In the genomic region with DNA sequence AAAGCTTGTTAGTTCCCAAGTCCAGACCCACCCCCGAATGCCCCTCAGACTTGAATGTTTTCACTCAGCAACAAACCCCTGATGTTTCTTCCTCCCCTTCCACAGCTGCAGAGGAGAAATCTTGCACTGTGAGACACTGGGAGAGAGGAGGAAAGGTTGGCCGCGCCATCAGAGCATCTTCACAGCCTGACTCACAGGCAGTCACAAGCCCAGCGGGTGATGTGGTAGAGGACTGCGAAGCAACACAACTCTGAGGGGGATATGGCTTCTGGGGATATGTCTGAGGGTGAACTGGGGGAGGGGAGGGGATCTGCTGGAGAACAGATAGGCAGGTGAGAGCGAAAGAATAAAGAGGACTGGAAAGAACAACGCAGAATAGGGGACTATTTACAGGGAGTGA, we compare ENCODE assay signal across 12 mouse cellular contexts. TPM values are rescaled to one million over a fixed set of nuclear protein-coding genes. Genes with fewer than 3 reads are reported as not detected.
A peak's percentile ranks its signal among the peaks of the same experiment; 100 is the strongest.
DNase-seq lines count a peak whose midpoint lies in the region; ATAC-seq and TF ChIP-seq lines count a peak whose summit lies in the region.
"Had no signal": no experiment of that assay in that cellular context is flagged by ENCODE, and none has a peak within 500 bp of the region (broad histone marks: within the 10 kb centered on the region; RNA-seq: fewer than 3 reads in every experiment).

No protein-coding gene starts in this region.

- TF ChIP-seq CTCF in cortical plate, adult 2 months (IDR thresholded peaks at IDR 0.05; ENCODE audit: extremely low read depth, insufficient read depth, low read length) = no peak

- H3K36me3 ChIP-seq in heart, embryonic 13.5 days = no peaks in the 10 kb centered on the region
- no peaks in the 10 kb centered on the region for H3K36me3 ChIP-seq in hindbrain, embryonic 11.5 days (ENCODE audit: control insufficient read depth, insufficient read depth, low read length)
- H3K36me3 ChIP-seq in midbrain, embryonic 11.5 days (ENCODE audit: control insufficient read depth, insufficient read depth, low read length) = no peaks in the 10 kb centered on the region
- H3K36me3 ChIP-seq: limb, embryonic 15.5 days had no signal

- peaks cover 18% of the 10 kb centered on the region for H3K4me1 ChIP-seq in heart, embryonic 13.5 days
- peaks cover 3% of the 10 kb centered on the region for H3K4me1 ChIP-seq in cortical plate, adult 2 months (ENCODE audit: control insufficient read depth, insufficient read depth, low read length)
- 0 out of 2 replicates have a peak, but pooled peaks cover 2% of the 10 kb centered on the region for H3K4me1 ChIP-seq in hindbrain, embryonic 11.5 days (replicated peaks; ENCODE audit: control insufficient read depth, insufficient read depth, low read length)
- H3K4me1 ChIP-seq in midbrain, embryonic 11.5 days (ENCODE audit: control insufficient read depth, insufficient read depth, low read length) = peaks cover 4% of the 10 kb centered on the region; the same call in 1 of the 2 replicates

- 22% methylated on average over 7 of the region's 7 CpGs for WGBS in heart, embryonic 13.5 days
- 24% methylated on average over 7 of the region's 7 CpGs for WGBS in hindbrain, embryonic 11.5 days
- 22% methylated on average over 7 of the region's 7 CpGs for WGBS in midbrain, embryonic 11.5 days

- no peak for DNase-seq in heart, postnatal 10 days
- DNase-seq in hindbrain, embryonic 11.5 days (ENCODE audit: low spot score) = no peak
- DNase-seq in midbrain, embryonic 11.5 days (ENCODE audit: low spot score, missing footprints) = no peak
- no peak for DNase-seq in adrenal gland, adult 8-10 months
- DNase-seq in Muller cell, postnatal 12 days (ENCODE audit: inconsistent ontology term) = no peak
- DNase-seq in testis, postnatal 14 days (ENCODE audit: low spot score) = no peak

- peak overlapping the region; percentile 61; the same call in 1 of the 2 replicates for H3K4me3 ChIP-seq in heart, embryonic 13.5 days
- peak overlapping the region; percentile 41 for H3K4me3 ChIP-seq in cortical plate, adult 2 months (ENCODE audit: insufficient read depth, low read length)
- H3K4me3 ChIP-seq in hindbrain, embryonic 11.5 days (ENCODE audit: low read depth, low read length) = peak overlapping the region; percentile 70
- peak overlapping the region; percentile 72 for H3K4me3 ChIP-seq in midbrain, embryonic 11.5 days (ENCODE audit: low read depth, low read length)

- no peaks in the 10 kb centered on the region for H3K9me3 ChIP-seq in heart, embryonic 13.5 days
- no peaks in the 10 kb centered on the region for H3K9me3 ChIP-seq in hindbrain, embryonic 11.5 days (ENCODE audit: control insufficient read depth, low read length)
- no peaks in the 10 kb centered on the region for H3K9me3 ChIP-seq in midbrain, embryonic 11.5 days (ENCODE audit: control insufficient read depth, low read length)
- H3K9me3 ChIP-seq: limb, embryonic 15.5 days had no signal

- H3K4me2 ChIP-seq in heart, embryonic 13.5 days = 0 out of 2 replicates have a peak overlapping the region, but pooled peaks have one; percentile 99
- H3K4me2 ChIP-seq in hindbrain, embryonic 11.5 days (replicated peaks; ENCODE audit: low read depth, low read length) = peak overlapping the region; percentile 96
- H3K4me2 ChIP-seq in midbrain, embryonic 11.5 days = peak overlapping the region; percentile 98

- H3K27ac ChIP-seq in heart, embryonic 13.5 days (replicated peaks) = no peak overlapping the region
- H3K27ac ChIP-seq in cortical plate, adult 2 months (ENCODE audit: insufficient read depth, low read length) = no peak overlapping the region
- no peak overlapping the region for H3K27ac ChIP-seq in hindbrain, embryonic 11.5 days (ENCODE audit: low read depth, low read length)
- no peak overlapping the region for H3K27ac ChIP-seq in midbrain, embryonic 11.5 days (ENCODE audit: low read depth, low read length)
- H3K27ac ChIP-seq: limb, embryonic 15.5 days had no signal

- H3K27me3 ChIP-seq in heart, embryonic 13.5 days (replicated peaks) = peaks cover 50% of the 10 kb centered on the region
- no peaks in the 10 kb centered on the region for H3K27me3 ChIP-seq in hindbrain, embryonic 11.5 days (ENCODE audit: control insufficient read depth, insufficient read depth, low read length)
- H3K27me3 ChIP-seq in midbrain, embryonic 11.5 days (ENCODE audit: control insufficient read depth, insufficient read depth, low read length) = no peaks in the 10 kb centered on the region

- 0 out of 2 replicates have a peak, but pooled peaks have one; percentile 8 for TF ChIP-seq POLR2A in cortical plate, adult 2 months (IDR thresholded peaks at IDR 0.05; ENCODE audit: extremely low read depth, insufficient read depth, low read length)

- H3K9ac ChIP-seq in heart, embryonic 13.5 days = no peak overlapping the region
- peak overlapping the region; percentile 74; the same call in 1 of the 2 replicates for H3K9ac ChIP-seq in hindbrain, embryonic 11.5 days (ENCODE audit: low read depth, low read length)
- H3K9ac ChIP-seq in midbrain, embryonic 11.5 days (ENCODE audit: low read length) = no peak overlapping the region; the same call in 1 of the 2 replicates
- H3K9ac ChIP-seq: limb, embryonic 15.5 days had no signal

- ATAC-seq in heart, embryonic 13.5 days (ENCODE audit: extremely low read depth, insufficient number of reproducible peaks, low FRiP score, low TSS enrichment) = no peak
- no peak for ATAC-seq in hindbrain, embryonic 11.5 days (ENCODE audit: low FRiP score)
- no peak for ATAC-seq in midbrain, embryonic 11.5 days (ENCODE audit: low FRiP score)

- intact Hi-C loops in heart, postnatal 10 days (cut with DNase I) = loop anchor here (2.0 to 5.0 kb wide), 2 partner anchors 44 to 66 kb away; partner anchors contain the start of gene Rusc1

RNA-seq across cellular contexts. Expression of gene Hcn3, which starts 1.3 kb away (rescaled TPM):
- 0.68 and 1.0 TPM in 2 replicates for polyA plus RNA-seq in heart, embryonic 13.5 days (2015; fragmentation: Nextera tagmentation; extraction: Ambion mirVana)
- total RNA-seq in heart, postnatal 10 days (2021) = under 1 TPM; 0.19 to 0.60 TPM
- polyA plus RNA-seq in cortical plate, adult 2 months (2012; rRNA removed) = 14.2 and 14.5 TPM in 2 replicates
- 3.6 and 4.5 TPM in 2 replicates for polyA plus RNA-seq in hindbrain, embryonic 11.5 days (2014; fragmentation: Nextera tagmentation; extraction: Ambion mirVana)
- 4.5 and 4.7 TPM in 2 replicates for polyA plus RNA-seq in midbrain, embryonic 11.5 days (2014; fragmentation: Nextera tagmentation; extraction: Ambion mirVana)
- total RNA-seq in adrenal gland, adult 8-10 months (2022) = 10 to 100 TPM in 2 of 4 experiments, 1 to 10 TPM in 2; 6.8 to 22.2 (median 10.1) TPM

RNA-seq across cellular contexts. Expression of gene Clk2, which starts 5.9 kb away (rescaled TPM):
- 16.9 and 17.4 TPM in 2 replicates for polyA plus RNA-seq in heart, embryonic 13.5 days (2015; fragmentation: Nextera tagmentation; extraction: Ambion mirVana)
- total RNA-seq in heart, postnatal 10 days (2021) = 10 to 100 TPM; 26.6 to 26.7 TPM
- 68.0 and 73.0 TPM in 2 replicates for polyA plus RNA-seq in cortical plate, adult 2 months (2012; rRNA removed)
- polyA plus RNA-seq in hindbrain, embryonic 11.5 days (2014; fragmentation: Nextera tagmentation; extraction: Ambion mirVana) = 27.6 and 30.6 TPM in 2 replicates
- 24.1 and 29.5 TPM in 2 replicates for polyA plus RNA-seq in midbrain, embryonic 11.5 days (2014; fragmentation: Nextera tagmentation; extraction: Ambion mirVana)
- total RNA-seq in adrenal gland, adult 8-10 months (2022) = 10 to 100 TPM; 55.2 to 85.7 (median 71.2) TPM

RNA-seq across cellular contexts. Expression of gene Scamp3, which starts 18.6 kb away (rescaled TPM):
- 83.4 and 88.1 TPM in 2 replicates for polyA plus RNA-seq in heart, embryonic 13.5 days (2015; fragmentation: Nextera tagmentation; extraction: Ambion mirVana)
- 10 to 100 TPM; 49.4 to 49.6 TPM for total RNA-seq in heart, postnatal 10 days (2021)
- 94.5 and 95.7 TPM in 2 replicates for polyA plus RNA-seq in cortical plate, adult 2 months (2012; rRNA removed)
- polyA plus RNA-seq in hindbrain, embryonic 11.5 days (2014; fragmentation: Nextera tagmentation; extraction: Ambion mirVana) = 85.9 and 90.4 TPM in 2 replicates
- 74.4 and 77.2 TPM in 2 replicates for polyA plus RNA-seq in midbrain, embryonic 11.5 days (2014; fragmentation: Nextera tagmentation; extraction: Ambion mirVana)
- 100 to 1,000 TPM in 1 of 4 experiments, 10 to 100 TPM in 3; 90.1 to 110 (median 94.1) TPM for total RNA-seq in adrenal gland, adult 8-10 months (2022)

RNA-seq across cellular contexts. Expression of gene Pklr, which starts 22.7 kb away (rescaled TPM):
- 0.98 and 5.3 TPM in 2 replicates for polyA plus RNA-seq in heart, embryonic 13.5 days (2015; fragmentation: Nextera tagmentation; extraction: Ambion mirVana)
- not detected for total RNA-seq in heart, postnatal 10 days (2021)
- 0.04 and 0.08 TPM in 2 replicates for polyA plus RNA-seq in cortical plate, adult 2 months (2012; rRNA removed)
- polyA plus RNA-seq in hindbrain, embryonic 11.5 days (2014; fragmentation: Nextera tagmentation; extraction: Ambion mirVana) = 1.6 and 2.0 TPM in 2 replicates
- 1.7 and 2.2 TPM in 2 replicates for polyA plus RNA-seq in midbrain, embryonic 11.5 days (2014; fragmentation: Nextera tagmentation; extraction: Ambion mirVana)
- under 1 TPM in 2 of 4 experiments, not detected in 2; 0.10 to 0.11 TPM for total RNA-seq in adrenal gland, adult 8-10 months (2022)
- total RNA-seq: gastrocnemius, adult 18-20 months had no signal
- polyA plus RNA-seq: heart, embryonic 14.5 days; testis, adult 2 months had no signal

RNA-seq across cellular contexts. Expression of gene Fam189b, which starts 24.3 kb away (rescaled TPM):
- polyA plus RNA-seq in heart, embryonic 13.5 days (2015; fragmentation: Nextera tagmentation; extraction: Ambion mirVana) = 12.8 and 13.5 TPM in 2 replicates
- 1 to 10 TPM; 7.9 to 8.3 TPM for total RNA-seq in heart, postnatal 10 days (2021)
- polyA plus RNA-seq in cortical plate, adult 2 months (2012; rRNA removed) = 84.1 and 86.2 TPM in 2 replicates
- 18.5 and 19.8 TPM in 2 replicates for polyA plus RNA-seq in hindbrain, embryonic 11.5 days (2014; fragmentation: Nextera tagmentation; extraction: Ambion mirVana)
- polyA plus RNA-seq in midbrain, embryonic 11.5 days (2014; fragmentation: Nextera tagmentation; extraction: Ambion mirVana) = 16.5 and 20.2 TPM in 2 replicates
- total RNA-seq in adrenal gland, adult 8-10 months (2022) = 10 to 100 TPM; 16.7 to 32.5 (median 23.3) TPM
